Mouse (Mus musculus) monocyte, adult 2 months (primary cell): ENCODE measurements around the gene Usp20.
A peak's percentile ranks its signal among the peaks of the same experiment; 100 is the strongest.
"Not testable (repeated sequence)": the region's sequence is repeated elsewhere in the genome, so short reads cannot be mapped to it uniquely, and the experiment has no call there.

Experiments
- DNase-seq, 2 experiments: peaks; one replicate each; pipeline ENCODE4 v3.0.0; 2022; ENCODE audit warnings: low spot score in 2 of 2, low read depth in 1 of 2

The Usp20 gene

GRCm38 (mm10) chr2:30981790-30982513 lies at the start of gene Usp20, which contains the start of gene BC005624:
Gene Usp20 (plus strand): TSS chr2:30982279.
Gene BC005624 (minus strand): TSS chr2:30982201.
- DNase-seq: peak; percentile 98 to 99

GRCm38 (mm10) chr2:30933032-30933431 lies 49.0 kb upstream of the Usp20 start:
- DNase-seq: no peak

- peak in 1 of 2 experiments; percentile 62 for DNase-seq
Observed at GRCm38 (mm10) chr2:30933917-30934450, 48.1 kb upstream of the Usp20 start.

GRCm38 (mm10) chr2:30936808-30937207 lies 45.3 kb upstream of the Usp20 start:
- DNase-seq: no peak

- DNase-seq: no peak
Observed at GRCm38 (mm10) chr2:30937731-30938130, 44.3 kb upstream of the Usp20 start.

GRCm38 (mm10) chr2:30938574-30938991 lies 43.5 kb upstream of the Usp20 start:
- no peak for DNase-seq

GRCm38 (mm10) chr2:30941586-30941985 lies 40.5 kb upstream of the Usp20 start:
- DNase-seq: no peak

- not testable (repeated sequence) for DNase-seq
Observed at GRCm38 (mm10) chr2:30942116-30942515, 40.0 kb upstream of the Usp20 start.

GRCm38 (mm10) chr2:30942603-30943011 lies 39.5 kb upstream of the Usp20 start:
- peak in 1 of 2 experiments; percentile 36 for DNase-seq

GRCm38 (mm10) chr2:30952457-30952823 lies 29.6 kb upstream of the Usp20 start:
- no peak for DNase-seq

GRCm38 (mm10) chr2:30952824-30953490 lies 29.1 kb upstream of the Usp20 start, which contains the start of gene Tor1b:
Gene Tor1b (plus strand): TSS chr2:30952959.
- DNase-seq: peak; percentile 66 to 74

GRCm38 (mm10) chr2:30954797-30955196 lies 27.3 kb upstream of the Usp20 start:
- DNase-seq: peak in 1 of 2 experiments; percentile 30

- DNase-seq: no peak
Observed at GRCm38 (mm10) chr2:30957511-30957910, 24.6 kb upstream of the Usp20 start.

GRCm38 (mm10) chr2:30958726-30959125 lies 23.4 kb upstream of the Usp20 start:
- no peak for DNase-seq

GRCm38 (mm10) chr2:30959856-30960255 lies 22.2 kb upstream of the Usp20 start:
- DNase-seq: no peak

- DNase-seq: no peak
Observed at GRCm38 (mm10) chr2:30962570-30963254, 19.4 kb upstream of the Usp20 start.

GRCm38 (mm10) chr2:30965627-30966026 lies 16.5 kb upstream of the Usp20 start:
- peak in 1 of 2 experiments; percentile 47 for DNase-seq

GRCm38 (mm10) chr2:30966826-30967225 lies 15.3 kb upstream of the Usp20 start:
- DNase-seq: no peak

GRCm38 (mm10) chr2:30967352-30968327 lies 14.4 kb upstream of the Usp20 start, which contains the start of gene Tor1a:
Gene Tor1a (minus strand): TSS chr2:30967933.
- peak; percentile 52 to 70 for DNase-seq

- no peak for DNase-seq
Observed at GRCm38 (mm10) chr2:30983024-30983423, 945 bp downstream of the Usp20 start.
